Comparison of ENCODE assay signal across 26 mouse cellular contexts in the genomic region with DNA sequence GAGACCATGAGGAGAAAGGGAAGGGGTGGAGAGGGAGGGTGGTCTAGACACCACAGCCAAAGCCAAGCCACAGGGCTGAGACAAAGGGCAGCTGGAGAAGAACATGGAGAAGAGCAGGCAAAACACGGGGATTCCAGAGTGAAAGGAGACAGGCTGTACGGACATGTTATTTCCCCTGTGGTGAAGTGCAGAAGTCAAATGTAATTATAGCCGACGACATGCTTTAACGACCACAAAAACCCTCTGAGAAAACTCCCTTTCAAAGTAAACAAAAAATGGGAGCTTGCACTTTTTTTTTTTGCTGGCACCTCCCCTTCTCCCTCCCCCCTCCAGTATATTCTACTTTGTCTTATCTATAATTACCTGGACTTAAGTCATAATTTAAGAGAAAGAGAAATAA.
DNase-seq lines count a peak whose midpoint lies in the region; ATAC-seq lines count a peak whose summit lies in the region.
"Had no signal": no experiment of that assay in that cellular context is flagged by ENCODE, and none has a peak within 500 bp of the region (broad histone marks: within the 10 kb centered on the region; RNA-seq: fewer than 3 reads in every experiment).

No protein-coding gene starts in this region.

- no peaks in the 10 kb centered on the region for H3K4me1 ChIP-seq in embryonic facial prominence, embryonic 14.5 days (ENCODE audit: control insufficient read depth, insufficient read depth, low read length)
- peaks cover 4% of the 10 kb centered on the region; the same call in 1 of the 2 replicates for H3K4me1 ChIP-seq in embryonic facial prominence, embryonic 10.5 days
- H3K4me1 ChIP-seq in kidney, embryonic 16.5 days (ENCODE audit: insufficient read depth, low read length) = 0 out of 2 replicates have a peak, but pooled peaks cover 4% of the 10 kb centered on the region
- H3K4me1 ChIP-seq: embryonic facial prominence, embryonic 13.5 days had no signal

- 14% methylated on average over 5 of the region's 5 CpGs for WGBS in embryonic facial prominence, embryonic 14.5 days
- WGBS in embryonic facial prominence, embryonic 10.5 days = 46% methylated on average over 5 of the region's 5 CpGs
- WGBS in kidney, embryonic 16.5 days = 12% methylated on average over 5 of the region's 5 CpGs

- no peaks in the 10 kb centered on the region for H3K27me3 ChIP-seq in embryonic facial prominence, embryonic 14.5 days (replicated peaks; ENCODE audit: control insufficient read depth, insufficient read depth, low read length)
- H3K27me3 ChIP-seq in embryonic facial prominence, embryonic 10.5 days (replicated peaks; ENCODE audit: low read depth, poor library complexity, severe bottlenecking) = no peaks in the 10 kb centered on the region
- no peaks in the 10 kb centered on the region for H3K27me3 ChIP-seq in kidney, embryonic 16.5 days (ENCODE audit: insufficient read depth, low read length)
- H3K27me3 ChIP-seq: CH12.LX; embryonic facial prominence, embryonic 13.5 days; forebrain, embryonic 12.5 days; Patski had no signal

- no peak overlapping the region for H3K9ac ChIP-seq in embryonic facial prominence, embryonic 14.5 days (ENCODE audit: low read depth, low read length)
- H3K9ac ChIP-seq in kidney, embryonic 16.5 days (replicated peaks; ENCODE audit: low read length) = no peak overlapping the region
- H3K9ac ChIP-seq: embryonic facial prominence, embryonic 13.5 days; forebrain, embryonic 12.5 days had no signal

- no peak overlapping the region for H3K4me2 ChIP-seq in embryonic facial prominence, embryonic 14.5 days (ENCODE audit: low read depth, low read length)
- H3K4me2 ChIP-seq in kidney, embryonic 16.5 days (replicated peaks; ENCODE audit: low read depth, low read length) = no peak overlapping the region
- H3K4me2 ChIP-seq: embryonic facial prominence, embryonic 13.5 days; forebrain, embryonic 12.5 days had no signal

- no peak overlapping the region for H3K4me3 ChIP-seq in embryonic facial prominence, embryonic 14.5 days (ENCODE audit: low read depth, low read length)
- H3K4me3 ChIP-seq in embryonic facial prominence, embryonic 10.5 days = no peak overlapping the region
- no peak overlapping the region for H3K4me3 ChIP-seq in kidney, embryonic 16.5 days (ENCODE audit: low read length)
- H3K4me3 ChIP-seq: embryonic facial prominence, embryonic 13.5 days; erythroblast, embryonic 14.5 days; forebrain, embryonic 10.5 days; forebrain, embryonic 12.5 days had no signal

- ATAC-seq in embryonic facial prominence, embryonic 14.5 days (ENCODE audit: low read depth) = no peak; the same call in 1 of the 2 replicates
- ATAC-seq in kidney, embryonic 16.5 days (ENCODE audit: low FRiP score, low TSS enrichment) = 0 out of 2 replicates have a peak, but pooled peaks have one; percentile 6
- ATAC-seq: activated CD4-positive, CD25-positive, alpha-beta regulatory T cell, adult 4 months; CD4-positive, CD25-positive, alpha-beta regulatory T cell, adult 4 months; forebrain, embryonic 14.5 days; forebrain, embryonic 16.5 days; Patski had no signal

- H3K9me3 ChIP-seq in embryonic facial prominence, embryonic 14.5 days (ENCODE audit: control insufficient read depth, low read length) = no peaks in the 10 kb centered on the region
- no peaks in the 10 kb centered on the region for H3K9me3 ChIP-seq in embryonic facial prominence, embryonic 10.5 days
- H3K9me3 ChIP-seq in kidney, embryonic 16.5 days (ENCODE audit: low read length) = no peaks in the 10 kb centered on the region
- H3K9me3 ChIP-seq: embryonic facial prominence, embryonic 13.5 days; forebrain, embryonic 10.5 days; forebrain, embryonic 12.5 days had no signal

- peak; percentile 55 for DNase-seq in embryonic facial prominence, embryonic 14.5 days (ENCODE audit: low spot score)
- DNase-seq in embryonic facial prominence, embryonic 10.5 days (ENCODE audit: low spot score) = no peak
- no peak for DNase-seq in kidney, adult 8-10 months
- peak; percentile 11 to 25 for DNase-seq in kidney, postnatal 4 days
- no peak for DNase-seq in kidney, adult 18-20 months
- DNase-seq: adrenal gland, adult 8-10 months; adrenal gland, postnatal 14 days; adrenal gland, postnatal 36 days; B cell, adult 2 months; cerebellum, adult 11-12 months; cerebellum, adult 2 months; cerebellum, adult 9-10 months; cerebellum, postnatal 10 days; cerebellum, postnatal 25 days had no signal

- H3K36me3 ChIP-seq in embryonic facial prominence, embryonic 14.5 days (ENCODE audit: control insufficient read depth, insufficient read depth, low read length) = no peaks in the 10 kb centered on the region
- H3K36me3 ChIP-seq in embryonic facial prominence, embryonic 10.5 days (replicated peaks) = 0 out of 2 replicates have a peak, but pooled peaks cover 3% of the 10 kb centered on the region
- no peaks in the 10 kb centered on the region for H3K36me3 ChIP-seq in kidney, embryonic 16.5 days (ENCODE audit: insufficient read depth, low read length)
- H3K36me3 ChIP-seq: embryonic facial prominence, embryonic 13.5 days; forebrain, embryonic 10.5 days; forebrain, embryonic 12.5 days; G1E had no signal

- H3K27ac ChIP-seq in embryonic facial prominence, embryonic 14.5 days (replicated peaks; ENCODE audit: low read depth, low read length) = no peak overlapping the region
- no peak overlapping the region for H3K27ac ChIP-seq in embryonic facial prominence, embryonic 10.5 days (replicated peaks)
- no peak overlapping the region for H3K27ac ChIP-seq in kidney, embryonic 16.5 days (ENCODE audit: low read length)
- H3K27ac ChIP-seq: embryonic facial prominence, embryonic 13.5 days; forebrain, embryonic 10.5 days; forebrain, embryonic 12.5 days had no signal

Comparison
In these comparisons a context has a peak if more than half of its experiments do, and no peak if none do; other contexts are left out.
1. DNase-seq: peak in embryonic facial prominence, embryonic 14.5 days (single experiment) and kidney, postnatal 4 days (2 of 2); none in embryonic facial prominence, embryonic 10.5 days (single experiment), kidney, adult 8-10 months (0 of 2) and kidney, adult 18-20 months (single experiment).